Mouse (Mus musculus) embryonic facial prominence, embryonic 12.5 days (tissue): ENCODE measurements around the gene Egf. TPM values are rescaled to one million over a fixed set of nuclear protein-coding genes. Genes with fewer than 3 reads are reported as not detected.

Experiments used
- ATAC-seq: fragments of 200-750 bp; cut with Nextera tagmentation; 2 replicates; pipeline ENCODE4 v1.8.0; 2017; ENCODE audit not compliant: insufficient number of reproducible peaks, insufficient read depth, low FRiP score, low TSS enrichment
- H3K27ac ChIP-seq: fragments of 300-500 bp; sonication (generic); 2 replicates; pipeline ENCODE4 v1.5.1; 2016; ENCODE audit warnings: mild to moderate bottlenecking
- H3K27me3 ChIP-seq: fragments of 300-500 bp; sonication (generic); 2 replicates; pipeline ENCODE4 v1.6.1; 2016; ENCODE audit warnings: mild to moderate bottlenecking, moderate library complexity
- H3K36me3 ChIP-seq: fragments of 300-500 bp; sonication (generic); 2 replicates; pipeline ENCODE4 v1.6.1; 2016; ENCODE audit warnings: mild to moderate bottlenecking
- H3K4me1 ChIP-seq: fragments of 300-500 bp; sonication (generic); 2 replicates; pipeline ENCODE4 v1.6.1; 2016
- H3K4me2 ChIP-seq: fragments of 300-500 bp; sonication (generic); replicated peaks from 2 replicates; pipeline ENCODE4 v1.6.1; 2016; ENCODE audit warnings: mild to moderate bottlenecking, moderate library complexity
- H3K4me3 ChIP-seq: fragments of 300-500 bp; sonication (generic); 2 replicates; pipeline ENCODE4 v1.5.1; 2016; ENCODE audit warnings: mild to moderate bottlenecking
- H3K9ac ChIP-seq: fragments of 300-500 bp; sonication (generic); 2 replicates; pipeline ENCODE4 v1.6.1; 2016; ENCODE audit warnings: mild to moderate bottlenecking, moderate library complexity
- H3K9me3 ChIP-seq: fragments of 300-500 bp; sonication (generic); 2 replicates; pipeline ENCODE4 v1.6.1; 2016; ENCODE audit warnings: mild to moderate bottlenecking, moderate library complexity
- WGBS: fragments of 180-500 bp; shearing (Covaris S2); methylation state at CpG from one replicate; pipeline ENCODE4 v1.1.7; 2016; 5-methylcytosine and 5-hydroxymethylcytosine counted together
- polyA plus RNA-seq: library from polyadenylated mRNA; unstranded; fragments of >200 nt; fragmentation: Nextera tagmentation; extraction: Ambion mirVana; gene quantifications from 2 replicates; pipeline ENCODE4 v1.2.1, GENCODE M21; 2016

Egf gene
- polyA plus RNA-seq, 1 experiment from 2014 or later = 2.0 TPM

DNA sequence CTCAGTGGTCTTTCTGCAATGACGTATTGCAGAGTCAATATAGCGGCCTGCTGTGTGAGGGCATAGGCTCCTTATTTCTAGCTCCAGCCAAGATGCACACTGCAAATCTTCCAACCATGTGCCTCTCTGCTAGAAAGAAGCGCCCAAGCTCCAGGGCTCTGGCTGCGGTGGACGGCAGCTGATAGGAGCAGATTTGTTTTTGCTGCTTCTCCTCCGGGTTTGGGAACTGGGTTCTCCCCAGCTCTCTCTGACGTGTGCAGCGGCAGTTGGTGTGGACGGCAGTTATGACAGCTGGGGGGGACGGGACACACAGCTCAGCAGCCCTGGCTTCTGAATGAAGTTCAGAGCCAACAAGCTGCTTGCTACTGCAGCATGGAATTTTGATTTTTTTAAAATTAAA lies 72.7 kb downstream of the Egf start:
- Histone ChIP-seq H3K9ac (no peak overlapping the region), H3K9me3 (no peaks in the 10 kb centered on the region), H3K4me2 (no peak overlapping the region), H3K27ac (no peak overlapping the region), H3K27me3 (no peaks in the 10 kb centered on the region), H3K4me1 (no peaks in the 10 kb centered on the region), H3K4me3 (no peak overlapping the region), H3K36me3 (no peaks in the 10 kb centered on the region)
- ATAC-seq = no peak
- 83% methylated on average over 10 of the region's 10 CpGs for WGBS

GRCm38 (mm10) chr3:129681841-129682240 lies 73.3 kb downstream of the Egf start:
- Histone ChIP-seq H3K27me3 (no peaks in the 10 kb centered on the region), H3K9ac (no peak overlapping the region), H3K27ac (no peak overlapping the region), H3K4me1 (no peaks in the 10 kb centered on the region), H3K4me2 (no peak overlapping the region), H3K4me3 (no peak overlapping the region), H3K9me3 (no peaks in the 10 kb centered on the region), H3K36me3 (no peaks in the 10 kb centered on the region)
- ATAC-seq = no peak
- WGBS = 92% methylated on average over 4 of the region's 4 CpGs

DNA sequence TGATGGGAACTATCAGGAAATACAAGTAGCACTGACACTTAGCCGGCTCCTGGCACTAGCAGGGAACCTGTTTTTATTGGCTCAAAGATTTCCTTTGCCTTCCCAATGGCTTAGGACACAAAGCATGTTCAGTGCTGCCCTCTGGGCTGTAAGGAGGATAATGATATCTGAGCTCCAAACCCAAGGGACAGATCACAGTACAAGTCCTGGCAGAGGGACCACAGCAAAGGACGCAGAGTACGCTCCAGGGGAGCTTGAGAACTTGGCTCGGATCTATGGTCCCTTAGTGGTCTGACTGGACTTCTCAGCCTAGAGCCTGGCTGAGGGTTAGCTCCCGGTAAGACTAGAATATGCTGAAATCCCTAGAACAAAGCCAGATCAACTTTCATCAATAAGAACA lies 74.9 kb downstream of the Egf start:
- ATAC-seq = no peak
- Histone ChIP-seq H3K9me3 (no peaks in the 10 kb centered on the region), H3K9ac (no peak overlapping the region), H3K4me3 (no peak overlapping the region), H3K36me3 (no peaks in the 10 kb centered on the region), H3K27me3 (no peaks in the 10 kb centered on the region), H3K4me1 (no peaks in the 10 kb centered on the region), H3K4me2 (no peak overlapping the region), H3K27ac (no peak overlapping the region)
- WGBS = 53% methylated on average over 5 of the region's 5 CpGs

DNA sequence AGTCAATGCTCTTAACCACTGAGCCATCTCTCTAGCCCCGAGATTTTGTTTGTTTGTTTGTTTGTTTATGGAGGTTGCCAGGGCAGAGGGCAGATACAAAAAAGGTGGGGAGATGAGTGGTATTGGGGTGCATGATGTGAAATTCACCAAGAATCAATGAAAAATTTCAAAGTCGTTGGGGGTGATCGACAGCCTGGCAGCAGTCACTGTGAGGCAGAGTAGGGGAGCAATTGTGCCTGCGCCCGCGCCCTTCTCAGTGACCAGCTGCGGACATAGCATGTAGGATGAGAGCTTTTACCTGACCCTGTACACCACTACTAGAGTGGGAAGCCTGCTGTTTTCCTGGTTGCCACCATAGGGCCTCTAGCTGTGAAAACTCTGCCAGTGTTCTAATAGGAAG lies 79.2 kb downstream of the Egf start:
- no peaks in the 10 kb centered on the region for H3K9me3 ChIP-seq
- no peaks in the 10 kb centered on the region for H3K4me1 ChIP-seq
- H3K4me3 ChIP-seq = no peak overlapping the region
- H3K9ac ChIP-seq = no peak overlapping the region
- H3K27me3 ChIP-seq = no peaks in the 10 kb centered on the region
- H3K36me3 ChIP-seq = no peaks in the 10 kb centered on the region
- WGBS = 91% methylated on average over 7 of the region's 7 CpGs
- H3K4me2 ChIP-seq = no peak overlapping the region
- ATAC-seq = no peak
- no peak overlapping the region for H3K27ac ChIP-seq

- no peak overlapping the region for H3K4me2 ChIP-seq
- WGBS = 74% methylated on average over 2 of the region's 2 CpGs
- H3K27ac ChIP-seq = no peak overlapping the region
- H3K4me1 ChIP-seq = no peaks in the 10 kb centered on the region
- H3K36me3 ChIP-seq = no peaks in the 10 kb centered on the region
- no peak overlapping the region for H3K4me3 ChIP-seq
- no peak overlapping the region for H3K9ac ChIP-seq
- no peaks in the 10 kb centered on the region for H3K27me3 ChIP-seq
- no peaks in the 10 kb centered on the region for H3K9me3 ChIP-seq
- no peak for ATAC-seq
Observed at GRCm38 (mm10) chr3:129663906-129664305, 91.2 kb downstream of the Egf start.

GRCm38 (mm10) chr3:129658776-129659175 lies 96.3 kb downstream of the Egf start:
- WGBS = 93% methylated on average over 7 of the region's 7 CpGs
- no peaks in the 10 kb centered on the region for H3K9me3 ChIP-seq
- H3K27ac ChIP-seq = no peak overlapping the region
- no peak overlapping the region for H3K4me3 ChIP-seq
- no peak for ATAC-seq
- H3K27me3 ChIP-seq = no peaks in the 10 kb centered on the region
- no peak overlapping the region for H3K9ac ChIP-seq
- H3K36me3 ChIP-seq = no peaks in the 10 kb centered on the region
- H3K4me2 ChIP-seq = no peak overlapping the region
- no peaks in the 10 kb centered on the region for H3K4me1 ChIP-seq

DNA sequence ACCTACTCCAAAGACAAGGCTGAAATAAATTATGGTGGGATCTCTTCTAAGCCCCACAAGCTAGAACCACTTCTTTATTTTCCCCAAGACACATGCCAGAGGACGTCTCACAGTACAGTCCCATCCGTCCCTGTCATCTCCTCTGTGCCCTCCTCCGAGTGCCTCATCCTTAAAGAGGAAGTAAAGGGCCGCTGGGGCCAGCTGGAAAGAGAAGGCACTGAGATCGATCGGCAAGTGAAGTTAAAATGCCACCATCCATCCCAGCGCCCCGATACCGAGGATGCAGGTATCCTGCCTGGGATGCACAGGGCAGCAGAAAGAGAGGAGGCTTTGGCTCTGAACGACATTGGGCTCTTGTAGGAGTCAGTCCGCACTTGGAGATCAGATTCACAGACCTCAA lies 97.3 kb downstream of the Egf start:
- 90% methylated on average over 11 of the region's 11 CpGs for WGBS
- no peaks in the 10 kb centered on the region for H3K27me3 ChIP-seq
- no peak overlapping the region for H3K4me2 ChIP-seq
- no peaks in the 10 kb centered on the region for H3K36me3 ChIP-seq
- no peaks in the 10 kb centered on the region for H3K9me3 ChIP-seq
- H3K9ac ChIP-seq = no peak overlapping the region
- no peak overlapping the region for H3K27ac ChIP-seq
- ATAC-seq = no peak
- H3K4me1 ChIP-seq = no peaks in the 10 kb centered on the region
- no peak overlapping the region for H3K4me3 ChIP-seq

GRCm38 (mm10) chr3:129657222-129657621 lies 97.9 kb downstream of the Egf start:
- no peak overlapping the region for H3K4me3 ChIP-seq
- H3K9ac ChIP-seq = no peak overlapping the region
- H3K27ac ChIP-seq = no peak overlapping the region
- H3K4me2 ChIP-seq = no peak overlapping the region
- WGBS = 90% methylated on average over 9 of the region's 9 CpGs
- no peak for ATAC-seq
- no peaks in the 10 kb centered on the region for H3K9me3 ChIP-seq
- H3K27me3 ChIP-seq = no peaks in the 10 kb centered on the region
- H3K4me1 ChIP-seq = no peaks in the 10 kb centered on the region
- no peaks in the 10 kb centered on the region for H3K36me3 ChIP-seq

DNA sequence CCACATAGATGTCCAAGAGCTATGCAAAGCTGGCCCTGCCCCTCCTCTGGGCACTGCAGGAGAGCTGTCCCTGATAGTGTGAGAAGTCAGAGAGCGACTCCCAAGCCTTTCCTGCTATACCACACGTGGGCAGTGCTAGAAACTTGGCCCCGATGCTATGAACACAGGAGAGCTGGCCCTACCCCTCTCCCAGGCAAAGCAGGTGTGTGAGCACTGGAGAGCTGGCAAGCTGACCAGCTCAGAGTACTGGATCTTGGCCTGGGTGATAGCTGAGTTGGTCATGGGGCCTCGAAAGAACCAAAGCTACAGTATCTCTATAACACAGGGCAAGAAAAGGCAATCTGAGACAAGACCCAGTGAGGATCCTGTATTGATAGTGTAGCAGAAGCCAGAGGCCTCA lies 98.6 kb downstream of the Egf start:
- 85% methylated on average over 4 of the region's 4 CpGs for WGBS
- H3K4me1 ChIP-seq = no peaks in the 10 kb centered on the region
- no peak overlapping the region for H3K4me3 ChIP-seq
- no peak overlapping the region for H3K4me2 ChIP-seq
- H3K27ac ChIP-seq = no peak overlapping the region
- ATAC-seq = no peak
- H3K27me3 ChIP-seq = no peaks in the 10 kb centered on the region
- no peak overlapping the region for H3K9ac ChIP-seq
- no peaks in the 10 kb centered on the region for H3K9me3 ChIP-seq
- no peaks in the 10 kb centered on the region for H3K36me3 ChIP-seq

GRCm38 (mm10) chr3:129652476-129652875 lies 102.6 kb downstream of the Egf start:
- no peak overlapping the region for H3K27ac ChIP-seq
- H3K27me3 ChIP-seq = no peaks in the 10 kb centered on the region
- no peak overlapping the region for H3K4me2 ChIP-seq
- no peak overlapping the region for H3K9ac ChIP-seq
- no peak for ATAC-seq
- whole genome bisulfite sequencing = 81% methylated on average over 4 of the region's 4 CpGs
- H3K4me1 ChIP-seq = peaks cover 7% of the 10 kb centered on the region; the same call in 1 of the 2 replicates
- H3K36me3 ChIP-seq = no peaks in the 10 kb centered on the region
- H3K4me3 ChIP-seq = no peak overlapping the region
- H3K9me3 ChIP-seq = no peaks in the 10 kb centered on the region

DNA sequence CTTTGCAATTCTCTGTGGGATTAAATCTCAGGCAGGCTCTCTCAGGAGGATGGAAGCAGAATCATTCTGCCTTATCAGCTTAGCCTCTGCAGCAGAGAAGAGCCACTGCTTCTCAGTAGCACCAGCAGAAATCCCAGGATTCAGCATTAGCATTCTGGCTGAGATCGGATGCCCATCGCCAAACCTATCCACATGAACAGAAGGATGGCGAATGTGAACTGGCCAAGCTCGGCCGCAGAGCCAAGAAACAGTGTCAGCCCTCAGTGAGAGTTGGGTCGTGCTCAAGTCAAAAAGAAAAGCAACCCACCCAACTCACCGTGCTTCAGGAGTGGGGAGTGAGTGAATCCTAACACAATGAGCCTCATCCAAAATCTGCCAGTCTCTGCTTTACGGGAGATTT lies 103.4 kb downstream of the Egf start:
- Histone ChIP-seq H3K4me3 (no peak overlapping the region), H3K9me3 (no peaks in the 10 kb centered on the region), H3K27ac (no peak overlapping the region), H3K9ac (no peak overlapping the region), H3K4me1 (peaks cover 10% of the 10 kb centered on the region; the same call in 1 of the 2 replicates), H3K27me3 (no peaks in the 10 kb centered on the region), H3K4me2 (no peak overlapping the region), H3K36me3 (no peaks in the 10 kb centered on the region)
- no peak for ATAC-seq
- WGBS = 85% methylated on average over 8 of the region's 8 CpGs

DNA sequence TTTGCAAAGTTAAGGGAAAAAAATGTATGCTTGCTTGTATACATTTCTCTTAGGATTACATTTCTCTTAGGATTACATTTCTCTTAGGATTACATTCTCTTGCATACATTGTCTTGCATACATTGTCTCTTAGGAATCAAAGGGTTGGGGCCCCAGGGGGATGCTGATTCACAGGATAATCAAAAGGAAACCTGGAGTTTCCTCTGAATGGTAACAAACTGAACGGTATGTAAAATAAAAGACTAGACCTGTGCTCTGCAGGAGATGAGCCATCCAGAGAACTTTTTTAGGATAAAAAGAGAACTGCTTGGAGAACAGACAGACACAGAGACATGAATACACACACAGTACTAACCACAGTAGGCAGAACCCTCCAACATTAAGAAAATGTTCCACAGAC lies 104.2 kb downstream of the Egf start:
- 47% methylated on average over 1 of the region's 1 CpGs for WGBS
- no peak for ATAC-seq

DNA sequence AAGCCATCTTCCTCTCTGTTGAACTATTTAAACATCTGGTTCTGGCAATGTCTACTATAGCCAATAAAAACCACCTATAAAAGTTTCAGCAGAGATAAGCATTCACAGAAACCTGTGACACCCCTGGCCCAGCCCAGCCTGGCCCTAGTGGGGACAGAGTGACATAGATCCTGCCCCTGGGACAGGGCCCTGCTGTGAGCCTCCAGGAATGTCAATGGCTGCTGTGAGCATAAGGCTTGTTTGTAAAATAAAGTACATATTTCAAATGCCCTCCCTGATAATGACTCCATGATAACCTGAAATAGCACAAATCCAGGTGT lies 104.9 kb downstream of the Egf start:
- no peak overlapping the region for H3K4me2 ChIP-seq
- no peaks in the 10 kb centered on the region for H3K36me3 ChIP-seq
- ATAC-seq = no peak
- H3K4me1 ChIP-seq = peaks cover 19% of the 10 kb centered on the region
- H3K9ac ChIP-seq = no peak overlapping the region
- no peak overlapping the region for H3K27ac ChIP-seq
- H3K27me3 ChIP-seq = no peaks in the 10 kb centered on the region
- H3K9me3 ChIP-seq = no peaks in the 10 kb centered on the region
- H3K4me3 ChIP-seq = no peak overlapping the region

More for the DNA sequence above, 104.2 kb downstream of the Egf start:
- no peak overlapping the region for H3K4me2 ChIP-seq
- H3K4me3 ChIP-seq = no peak overlapping the region
- H3K27me3 ChIP-seq = no peaks in the 10 kb centered on the region
- no peaks in the 10 kb centered on the region for H3K36me3 ChIP-seq
- H3K9ac ChIP-seq = no peak overlapping the region
- H3K9me3 ChIP-seq = no peaks in the 10 kb centered on the region
- no peak overlapping the region for H3K27ac ChIP-seq
- peaks cover 15% of the 10 kb centered on the region for H3K4me1 ChIP-seq
